Mouse (Mus musculus) CD4-positive naive resting alpha-beta T cell, adult 76 days (primary cell): Measurements from ENCODE around the gene Ccdc87. TPM values are rescaled to one million over a fixed set of nuclear protein-coding genes. Genes with fewer than 3 reads are reported as not detected.

ENCODE experiments used
- total RNA-seq: library from RNA; stranded (reverse); gene quantifications from one replicate; pipeline ENCODE4 v1.2.4, GENCODE M21; 2023

Gene Ccdc87
- not detected for total RNA-seq

DNA sequence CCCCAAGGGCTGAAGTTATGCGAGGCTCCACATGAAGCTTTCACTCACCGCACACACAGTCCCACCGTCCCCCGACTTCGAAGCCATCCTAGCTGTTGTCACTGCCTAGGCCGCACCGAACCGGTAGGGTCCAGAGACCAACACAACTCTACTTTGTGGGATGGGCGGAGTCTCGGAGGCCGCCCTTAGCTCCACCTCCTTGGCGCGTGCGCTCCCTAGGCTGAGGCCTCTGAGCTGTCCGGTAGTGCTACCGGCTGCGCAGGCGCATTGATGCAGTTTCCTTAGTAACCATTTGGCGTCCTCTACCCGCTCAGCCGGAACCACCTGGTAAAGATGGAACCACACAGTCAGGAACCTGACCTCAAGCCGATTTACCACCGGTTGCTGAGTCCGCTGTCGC lies at the start of gene Ccdc87, which contains the start of gene Ccs:
Gene Ccdc87, plus strand, starts transcription at position 218 of the 400 bp plus-strand sequence.
Gene Ccs, minus strand, starts transcription at position 184 of the 400 bp plus-strand sequence.

DNA sequence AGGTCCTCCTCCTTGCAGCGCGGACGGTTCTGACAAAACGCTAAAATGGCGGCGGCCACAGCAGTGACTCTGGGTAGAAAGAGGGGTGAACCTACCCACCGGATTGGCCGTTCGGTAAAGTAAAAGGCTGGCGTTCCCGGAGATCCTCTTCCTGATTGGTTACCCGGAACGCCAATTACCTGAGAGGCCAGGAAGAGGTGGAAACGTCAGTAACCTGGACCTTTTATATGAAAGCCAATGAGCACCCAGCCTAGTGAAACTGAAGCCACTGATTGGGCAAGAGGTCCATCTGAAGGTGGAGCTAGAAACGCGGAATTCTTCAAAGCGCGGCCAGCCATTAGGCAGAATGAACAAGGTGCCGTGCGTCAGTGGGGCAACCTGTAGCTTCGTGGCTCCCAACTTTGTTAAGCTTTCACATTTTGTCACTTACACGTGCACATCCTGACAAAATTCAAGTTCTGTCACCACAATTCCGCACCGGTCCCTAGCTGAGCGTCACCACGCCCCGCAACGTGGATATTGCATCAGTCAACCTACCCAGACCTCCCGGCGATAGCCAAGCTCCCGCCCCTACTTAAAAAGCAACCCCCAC lies 45.2 kb upstream of the Ccdc87 start, which contains the start of gene Rbm4:
Gene Rbm4, minus strand, starts transcription at position 71 of the 592 bp plus-strand sequence.

DNA sequence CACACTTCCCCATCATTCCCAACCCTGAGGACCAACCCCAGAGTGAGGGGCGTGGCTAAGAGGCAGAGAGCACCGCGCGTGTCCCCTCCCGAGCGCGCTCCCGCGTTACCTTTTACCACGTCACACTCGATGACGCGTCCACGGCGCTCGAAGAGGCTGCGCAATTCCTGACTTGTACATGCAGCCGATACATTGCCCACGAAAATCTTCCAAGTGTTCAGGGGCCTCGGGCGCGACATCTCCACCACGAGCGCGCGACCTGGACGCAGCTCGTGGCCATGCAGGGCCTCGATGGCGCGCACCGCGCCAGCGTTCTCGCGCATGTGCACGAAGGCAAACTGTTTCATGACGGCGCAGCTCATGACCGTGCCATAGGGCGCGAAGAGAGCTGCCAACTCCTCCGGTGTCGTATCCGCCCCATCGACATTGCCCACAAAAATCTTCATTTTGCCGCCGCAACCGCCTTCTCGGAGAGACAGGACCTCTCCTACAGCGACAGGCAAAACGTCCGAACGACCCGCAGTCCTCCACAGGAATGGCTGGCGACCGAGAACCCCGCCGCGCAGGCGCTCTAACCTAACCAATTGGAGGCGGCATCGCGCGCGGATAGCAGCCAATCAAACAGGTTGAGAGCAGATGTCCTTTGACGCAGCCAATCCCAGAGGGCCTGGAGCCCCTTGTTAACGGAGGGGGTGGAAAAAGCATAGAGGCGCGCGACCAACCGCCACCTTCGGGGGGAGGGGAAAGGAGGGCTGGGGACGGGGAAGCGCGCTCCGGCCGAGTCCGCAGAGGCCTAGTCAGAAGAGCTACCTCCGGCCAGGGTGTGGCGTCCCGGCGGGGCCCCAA lies 27.9 kb upstream of the Ccdc87 start, which contains the start of the genes Gm21992 and Rbm14:
Gene Gm21992, minus strand, starts transcription at position 550 of the 846 bp plus-strand sequence.
Gene Rbm14, minus strand, starts transcription at position 572 of the 846 bp plus-strand sequence.

DNA sequence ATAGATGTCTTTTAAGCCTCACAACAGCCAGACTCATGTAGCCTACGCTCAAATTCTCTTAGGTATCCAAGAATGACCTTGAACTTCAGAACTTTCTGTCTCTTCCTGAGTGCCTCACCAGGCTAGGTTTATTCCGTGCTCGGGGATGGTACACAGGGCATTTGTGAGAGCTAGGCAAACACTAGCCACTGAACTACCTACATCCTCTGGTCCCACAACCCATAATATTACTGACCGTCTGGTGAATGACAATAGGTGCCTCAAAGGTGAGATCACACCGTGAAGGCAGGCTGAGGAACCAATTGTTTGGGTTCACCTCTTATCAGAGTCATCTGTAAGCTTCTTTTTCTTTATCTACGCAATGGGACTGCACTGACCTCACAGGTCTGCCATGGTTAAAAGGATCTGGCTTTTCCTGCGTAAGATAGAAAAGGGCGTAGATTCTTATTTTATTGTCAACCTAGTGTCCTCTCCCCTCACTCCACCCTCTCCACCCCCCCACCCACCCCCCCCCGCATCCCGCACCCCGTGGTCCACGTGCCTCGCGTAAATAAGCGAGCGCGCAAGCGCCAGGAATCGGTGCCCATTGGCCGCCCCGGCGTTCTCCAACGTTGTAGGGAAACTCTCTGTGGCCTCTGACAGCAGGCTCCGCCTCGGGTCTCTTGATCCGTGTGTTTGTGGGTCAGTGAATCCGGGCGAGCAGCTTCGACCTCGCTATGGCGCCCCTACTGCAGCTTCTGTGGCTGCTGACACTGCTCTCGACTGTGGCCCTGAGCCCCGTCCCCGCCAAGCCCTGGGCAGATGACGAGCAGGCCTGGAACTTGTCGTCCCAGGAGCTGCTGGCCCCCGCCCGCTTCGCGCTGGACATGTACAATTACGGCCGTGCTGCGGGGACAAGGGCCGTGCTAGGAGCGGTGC lies 15.6 kb downstream of the Ccdc87 start, which contains the start of gene Ctsf:
Gene Ctsf, plus strand, starts transcription at position 579 of the 918 bp plus-strand sequence.

DNA sequence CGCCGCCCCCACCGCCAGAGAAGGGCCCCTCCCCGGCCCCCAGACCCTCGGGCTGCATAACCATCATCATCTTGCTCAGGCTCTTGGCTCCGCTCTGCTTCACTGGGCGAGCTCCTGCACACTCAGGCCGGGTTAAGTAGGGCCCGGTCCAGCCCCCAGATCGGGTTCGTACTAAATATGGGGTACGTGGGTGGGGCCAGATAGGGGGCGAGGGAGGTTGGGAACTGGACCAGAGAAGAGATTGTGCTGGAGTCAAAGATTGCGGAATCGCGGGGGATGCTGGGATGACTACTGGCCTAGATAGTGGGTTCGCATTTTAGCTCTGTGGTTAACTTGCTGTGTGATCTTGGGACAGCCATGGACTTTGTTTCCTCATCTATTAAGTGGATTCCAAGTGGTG lies 38.6 kb downstream of the Ccdc87 start, which contains the start of gene Actn3:
Gene Actn3, minus strand, starts transcription at position 125 of the 400 bp plus-strand sequence.

DNA sequence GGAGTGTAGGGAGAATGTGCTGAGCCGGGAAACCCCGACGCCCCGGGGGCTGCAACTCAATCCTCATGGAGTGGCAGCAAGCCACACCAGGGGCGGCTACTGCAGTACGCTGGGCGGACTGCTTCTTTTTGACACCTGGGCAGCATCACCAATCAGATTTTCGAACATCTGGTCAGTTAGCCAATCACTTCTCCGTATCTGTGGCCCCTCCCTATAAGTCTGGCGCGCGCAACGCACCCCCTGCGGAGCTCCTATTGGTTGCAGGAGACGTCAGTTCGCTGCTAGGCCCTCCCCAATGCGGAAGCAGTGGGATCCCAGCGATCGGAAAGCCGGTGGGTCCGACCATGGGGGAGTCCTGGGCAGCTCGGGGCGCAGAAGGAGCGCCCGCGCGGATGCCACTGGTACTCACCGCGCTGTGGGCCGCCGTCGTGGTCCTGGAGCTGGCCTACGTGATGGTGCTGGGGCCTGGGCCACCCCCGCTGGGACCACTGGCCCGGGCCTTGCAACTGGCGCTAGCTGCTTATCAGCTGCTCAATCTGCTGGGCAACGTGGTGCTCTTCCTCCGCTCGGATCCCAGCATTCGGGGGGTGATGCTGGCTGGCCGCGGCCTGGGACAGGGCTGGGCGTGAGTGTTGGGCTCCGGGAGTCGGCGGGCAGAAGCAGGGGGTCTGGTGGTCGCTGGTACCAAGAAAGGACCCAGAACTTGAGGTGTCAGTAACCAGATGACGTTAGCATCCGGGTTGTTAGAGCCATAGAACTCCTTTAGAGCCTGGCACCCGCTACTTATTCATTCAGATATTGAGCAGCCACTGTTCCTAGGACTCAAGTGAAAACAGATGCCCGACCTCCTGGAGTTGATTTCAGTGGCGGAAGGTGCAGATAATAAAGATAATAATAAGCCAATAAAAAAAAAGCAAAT lies 39.5 kb downstream of the Ccdc87 start, which contains the start of gene Zdhhc24:
Gene Zdhhc24, plus strand, starts transcription at position 264 of the 919 bp plus-strand sequence.

Other genes starting within 250 kb of the Ccdc87 start
- 0.50 TPM for gene Lrfn4, start 223.7 kb upstream of the Ccdc87 start, total RNA-seq
- gene Rce1, start 213.7 kb upstream of the Ccdc87 start, total RNA-seq, result 43.7 TPM
- not detected for gene Gm960, start 140.7 kb upstream of the Ccdc87 start, total RNA-seq
- gene Sptbn2, start 128.2 kb upstream of the Ccdc87 start, total RNA-seq, result not detected
- 27.9 TPM for gene Rbm4b, start 82.9 kb upstream of the Ccdc87 start, total RNA-seq
- 81.1 TPM for gene Rbm4, start 45.5 kb upstream of the Ccdc87 start, total RNA-seq
- 26.8 TPM for gene Gm21992, start 27.8 kb upstream of the Ccdc87 start, total RNA-seq
- 92.3 TPM for gene Rbm14, start 27.7 kb upstream of the Ccdc87 start, total RNA-seq
- gene Ccs, start within 50 bp of the Ccdc87 start, total RNA-seq, result 42.2 TPM
- gene Ctsf, start 15.8 kb downstream of the Ccdc87 start, total RNA-seq, result 11.4 TPM
- not detected for gene Actn3, start 38.5 kb downstream of the Ccdc87 start, total RNA-seq
- gene Zdhhc24, start 39.3 kb downstream of the Ccdc87 start, total RNA-seq, result 4.9 TPM
- gene Bbs1, start 67.3 kb downstream of the Ccdc87 start, total RNA-seq, result 2.5 TPM
- gene Dpp3, start 88.9 kb downstream of the Ccdc87 start, total RNA-seq, result 57.1 TPM
- gene Peli3, start 103.8 kb downstream of the Ccdc87 start, total RNA-seq, result 1.9 TPM
- 31.1 TPM for gene Mrpl11, start 122.8 kb downstream of the Ccdc87 start, total RNA-seq
- 0.29 TPM for gene Npas4, start 150.9 kb downstream of the Ccdc87 start, total RNA-seq
- gene Slc29a2, start 184.5 kb downstream of the Ccdc87 start, total RNA-seq, result 2.2 TPM
- gene B4gat1, start 199.5 kb downstream of the Ccdc87 start, total RNA-seq, result 4.0 TPM
- 0.79 TPM for gene AC124502.3, start 199.5 kb downstream of the Ccdc87 start, total RNA-seq
- gene Brms1, start 202.0 kb downstream of the Ccdc87 start, total RNA-seq, result 63.2 TPM
- gene Rin1, start 211.1 kb downstream of the Ccdc87 start, total RNA-seq, result 3.2 TPM
- not detected for gene Cd248, start 228.7 kb downstream of the Ccdc87 start, total RNA-seq
- gene Tmem151a, start 246.2 kb downstream of the Ccdc87 start, total RNA-seq, result not detected
- gene Yif1a, start 249.2 kb downstream of the Ccdc87 start, total RNA-seq, result 19.2 TPM